Mouse (Mus musculus): ENCODE data around the gene Cd40.

DNA sequence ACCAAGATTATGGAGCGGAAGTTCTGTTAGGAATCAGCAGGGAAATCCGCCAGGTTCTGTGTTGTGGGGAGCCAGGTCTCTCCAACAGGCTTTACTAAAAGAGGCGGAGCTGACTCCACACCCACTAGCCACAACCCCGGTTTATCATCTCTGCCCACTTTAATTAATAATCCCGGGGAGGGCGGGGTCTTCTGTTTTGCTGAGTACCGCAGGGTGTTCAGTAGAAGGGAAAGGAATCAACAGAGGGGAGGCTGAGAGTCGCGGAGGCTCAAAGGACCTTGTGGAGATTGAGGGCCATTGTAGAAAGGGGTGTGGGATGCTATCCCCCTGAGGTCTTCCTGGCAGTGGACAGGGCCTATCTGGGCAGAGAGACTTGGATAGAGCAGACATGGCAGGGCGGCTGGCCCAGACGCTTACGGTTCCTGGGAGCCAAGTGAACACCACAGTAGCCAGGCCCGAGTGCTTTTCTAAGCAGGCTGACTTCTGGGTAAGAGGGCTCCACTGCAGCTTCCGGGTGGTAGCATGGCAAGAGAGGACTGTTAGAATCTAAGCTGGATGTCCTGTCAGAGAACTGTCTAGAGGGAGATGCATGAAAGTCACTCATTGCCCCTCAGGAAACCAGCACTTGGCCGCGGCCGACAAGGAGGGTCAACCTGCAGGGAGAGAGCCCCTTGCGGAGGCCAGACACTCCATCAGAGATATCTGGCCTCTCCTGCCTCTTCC, 4.4 kb upstream of the Cd40 start:
- no peak for TF ChIP-seq CTCF (IDR thresholded peaks at IDR 0.05; ENCODE audit: insufficient read depth, low read depth, low read length)
- TF ChIP-seq POLR2A (IDR thresholded peaks at IDR 0.05; ENCODE audit: insufficient read depth, low read depth, low read length) = no peak
